Mouse (Mus musculus) brain, adult 2 months (tissue): ENCODE data around the gene St7.

Experiments used
- DNase-seq: peaks from one replicate; pipeline ENCODE4 v3.0.0; 2011; ENCODE audit warnings: low read depth, low spot score

The St7 gene

DNA sequence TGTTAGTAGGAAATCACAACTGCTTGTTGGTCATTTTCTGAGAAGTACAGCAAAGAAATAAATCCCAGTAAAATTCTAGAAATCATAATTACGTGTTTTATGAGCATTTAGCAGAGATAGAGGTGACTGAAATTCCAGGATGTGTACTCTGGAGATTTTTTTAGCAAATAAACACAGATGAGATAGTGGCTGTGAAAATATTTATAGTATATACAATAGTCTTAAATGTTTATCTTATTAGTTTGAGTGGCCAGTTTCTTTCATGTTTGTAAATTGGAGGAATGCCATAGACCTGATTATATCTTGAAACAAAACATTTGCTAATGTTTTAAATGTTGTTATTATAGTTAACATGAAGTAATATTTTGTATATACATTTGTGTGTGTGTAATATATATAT lies 205.8 kb downstream of the St7 start:
- DNase-seq, result no peak

DNA sequence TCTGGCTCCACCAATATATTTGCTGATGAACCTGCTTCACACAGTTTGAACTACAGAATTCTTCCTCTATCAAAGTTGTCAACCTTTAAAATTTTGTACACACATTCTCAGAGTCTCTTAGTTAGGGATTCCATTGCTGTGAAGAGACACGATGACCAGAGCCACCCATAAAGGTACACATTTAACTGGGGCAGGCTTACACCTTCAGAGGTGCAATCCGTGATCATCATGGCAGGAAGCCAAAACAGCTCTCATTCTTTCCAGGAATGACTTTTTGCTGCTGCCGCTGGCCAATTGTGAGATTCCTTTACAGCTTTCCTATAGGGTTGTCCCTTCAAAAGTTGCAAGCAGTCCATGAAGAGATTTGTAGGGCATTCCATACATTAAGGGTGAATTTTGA lies 210.6 kb downstream of the St7 start:
- peak; percentile 41 for DNase-seq

DNA sequence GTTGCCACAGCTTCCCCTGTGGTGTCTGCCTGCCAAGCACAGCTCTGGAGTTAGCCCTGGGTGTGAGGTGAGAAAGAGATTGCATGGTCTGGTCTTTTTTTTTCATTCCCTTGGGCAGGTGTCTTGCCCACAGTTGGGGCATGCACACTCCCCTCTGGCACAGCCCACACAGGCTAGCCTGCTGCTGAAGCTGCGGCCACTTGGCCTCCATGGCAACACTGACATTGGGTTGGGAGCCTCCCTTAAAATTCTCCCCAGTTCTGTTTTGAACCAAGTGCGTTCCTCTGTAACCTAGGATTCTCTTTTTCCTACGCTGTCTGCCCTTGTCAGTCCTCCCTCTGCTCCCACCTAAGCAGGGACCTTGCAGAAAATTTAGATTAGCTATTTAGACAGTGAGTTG lies 213.0 kb downstream of the St7 start:
- DNase-seq, result no peak

- DNase-seq, result no peak
Measured at GRCm38 (mm10) chr6:17906289-17906688, 213.6 kb downstream of the St7 start.

- DNase-seq, result no peak
Measured at GRCm38 (mm10) chr6:17912312-17912711, 219.6 kb downstream of the St7 start.

- DNase-seq, result no peak
Measured at GRCm38 (mm10) chr6:17912825-17913224, 220.1 kb downstream of the St7 start.

DNA sequence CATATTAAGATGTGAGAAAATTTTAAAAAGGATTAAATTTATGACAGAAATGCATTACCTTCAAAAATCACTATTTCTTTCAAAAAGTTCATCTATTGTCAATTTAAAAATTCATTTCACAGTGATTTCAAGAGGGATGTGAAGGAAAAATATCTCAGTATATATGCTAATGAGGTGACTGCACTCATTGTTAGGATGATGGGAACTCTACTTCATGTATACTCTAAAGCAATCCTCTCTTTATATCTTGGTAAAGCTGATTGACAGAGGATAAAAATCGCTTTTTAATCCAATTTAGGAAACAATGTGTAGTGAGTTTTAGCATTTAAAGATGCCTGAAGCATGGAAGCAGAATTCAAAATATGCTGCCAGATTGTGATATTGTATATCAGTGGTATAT lies 220.6 kb downstream of the St7 start:
- no peak for DNase-seq

DNA sequence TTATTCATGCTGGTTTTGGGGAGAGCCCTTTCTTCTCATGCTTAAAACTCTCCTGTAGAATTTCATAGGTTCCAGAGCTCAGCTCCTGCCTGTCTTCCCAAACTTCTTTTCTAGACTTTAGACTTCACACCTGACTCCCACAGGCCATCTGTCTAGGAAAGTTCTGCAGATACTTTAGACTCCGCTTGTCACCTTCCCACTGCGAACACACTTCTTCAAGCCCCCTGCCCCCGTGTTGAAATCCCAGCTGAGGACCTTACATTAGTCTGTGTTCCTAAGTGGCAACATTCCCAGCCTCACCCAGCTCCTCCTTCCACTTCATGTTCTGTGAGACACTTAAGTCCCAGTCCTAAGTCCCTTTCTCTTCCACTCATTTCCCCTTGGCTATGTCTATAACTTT lies 221.6 kb downstream of the St7 start:
- DNase-seq, result peak; percentile 89

DNA sequence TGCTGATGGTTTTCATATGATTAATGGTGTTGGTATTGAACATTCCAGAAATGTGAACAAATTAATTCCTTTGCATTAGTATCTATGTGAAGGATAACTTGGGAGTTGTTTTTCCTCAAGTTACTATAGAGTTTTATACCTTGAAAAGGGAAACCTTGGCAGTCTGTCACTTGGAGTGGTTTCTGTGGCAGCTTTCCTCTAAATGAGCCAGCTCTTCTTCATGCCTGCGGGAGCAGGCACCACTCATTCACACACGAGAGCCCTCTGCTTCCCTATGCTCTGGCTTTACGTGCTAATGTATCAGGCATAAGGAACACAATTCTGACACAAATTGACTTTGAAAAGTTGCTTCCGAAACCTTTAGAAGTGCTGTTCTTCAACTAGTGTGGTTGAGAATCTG lies 224.5 kb downstream of the St7 start:
- DNase-seq, result peak; percentile 48

GRCm38 (mm10) chr6:17922180-17922579 lies 229.4 kb downstream of the St7 start:
- no peak for DNase-seq

- no peak for DNase-seq
Measured at GRCm38 (mm10) chr6:17922967-17923366, 230.2 kb downstream of the St7 start.

DNA sequence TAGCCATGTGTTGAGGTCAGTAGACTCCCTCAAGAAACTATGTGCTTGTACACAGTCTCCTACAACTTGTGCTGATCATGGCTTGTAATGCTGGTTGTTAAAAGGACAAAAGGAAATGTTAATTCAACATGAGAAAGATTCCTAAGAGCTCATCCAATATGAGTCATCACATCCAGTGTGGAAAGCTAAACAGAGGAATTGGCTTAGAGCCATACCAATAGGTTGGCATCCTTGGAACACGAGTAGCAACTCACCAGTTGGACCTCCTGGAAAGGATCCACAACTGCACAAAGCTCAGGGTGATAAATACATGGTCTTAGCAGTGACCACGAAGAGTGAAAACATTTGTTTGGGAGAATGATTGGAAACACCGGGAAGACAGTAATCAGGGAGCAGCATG lies 230.6 kb downstream of the St7 start:
- DNase-seq, result peak; percentile 81

GRCm38 (mm10) chr6:17923894-17924505 lies 231.3 kb downstream of the St7 start:
- peak; percentile 53 for DNase-seq

DNA sequence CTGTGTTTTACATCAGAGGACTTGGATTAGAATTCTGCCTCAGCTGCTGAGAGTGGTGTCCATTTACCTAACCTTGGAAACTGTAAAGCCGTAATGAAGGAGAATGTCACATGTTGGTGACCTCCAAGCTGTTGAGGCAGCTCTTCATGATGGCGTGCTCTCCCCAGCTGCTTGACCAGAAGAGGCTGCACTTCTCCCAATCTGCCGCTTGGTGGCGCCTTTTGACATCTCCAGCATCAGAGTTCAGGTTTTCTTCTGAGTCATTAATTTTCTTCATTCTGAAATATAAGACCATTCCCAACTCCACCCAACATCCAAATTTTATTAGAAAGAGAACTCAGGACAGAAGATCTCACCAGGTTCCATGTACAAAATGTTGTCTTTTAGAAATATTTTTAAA lies 232.5 kb downstream of the St7 start:
- no peak for DNase-seq

DNA sequence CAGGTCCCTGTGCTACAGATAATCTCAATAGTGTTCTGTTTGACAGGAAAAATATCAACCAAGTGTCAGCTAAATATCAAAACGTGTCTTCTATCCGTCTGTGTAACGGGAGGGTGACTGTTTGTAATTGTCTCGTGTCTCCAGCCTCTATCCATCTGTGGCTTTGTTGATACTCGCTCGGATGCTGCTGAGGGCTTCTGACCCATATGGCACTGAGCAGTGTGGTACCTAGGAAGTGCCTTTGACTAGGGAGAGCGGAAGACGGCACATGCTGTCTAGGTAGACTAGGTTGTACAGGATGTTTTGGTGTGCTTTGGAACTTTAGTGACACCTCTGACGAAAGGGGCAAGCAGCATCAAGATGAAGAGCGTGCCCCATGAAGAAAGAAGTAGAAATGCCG lies 235.0 kb downstream of the St7 start:
- peak; percentile 49 for DNase-seq

DNA sequence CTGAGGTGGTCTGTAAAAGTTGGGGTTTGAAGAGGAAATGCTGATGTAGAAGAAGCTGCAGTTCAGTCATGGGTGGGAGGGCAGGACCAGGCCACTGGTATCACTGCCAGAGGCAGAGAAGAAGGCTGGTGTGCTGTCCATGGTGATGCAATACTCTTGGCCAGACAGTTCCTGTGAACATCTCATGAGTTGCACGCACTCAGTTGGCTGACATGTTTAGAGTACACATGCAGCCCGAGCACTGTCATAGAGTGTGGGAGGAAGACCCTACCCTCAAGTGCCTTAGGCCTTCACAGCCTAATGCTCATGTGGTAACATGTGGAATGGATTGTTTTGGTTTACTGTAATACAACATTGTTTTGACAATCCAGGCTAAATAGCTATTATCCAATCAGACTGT lies 238.5 kb downstream of the St7 start:
- DNase-seq, result no peak

GRCm38 (mm10) chr6:17931835-17932234 lies 239.1 kb downstream of the St7 start:
- no peak for DNase-seq

GRCm38 (mm10) chr6:17932806-17933205 lies 240.1 kb downstream of the St7 start:
- DNase-seq, result no peak

GRCm38 (mm10) chr6:17938631-17939346 lies 246.1 kb downstream of the St7 start:
- peak; percentile 76 for DNase-seq

DNA sequence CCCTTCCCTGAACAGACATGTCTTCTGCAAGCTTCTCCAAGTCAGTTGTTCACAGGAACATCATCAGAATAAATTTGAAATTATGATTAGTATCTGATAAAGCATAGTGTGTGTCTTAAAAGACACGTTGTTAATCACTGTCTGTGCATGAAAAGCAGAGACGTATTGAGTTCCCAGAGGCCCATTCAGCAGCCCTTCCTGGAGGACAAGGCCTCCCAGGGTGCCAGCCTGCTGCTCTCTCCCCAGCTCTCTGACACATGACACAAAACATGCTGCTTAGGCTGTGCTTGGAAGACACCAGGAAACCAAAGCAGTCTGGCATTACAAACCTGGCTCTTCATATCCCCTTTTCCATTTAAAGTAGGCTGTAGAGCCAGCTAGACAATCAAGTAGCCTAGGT lies 249.2 kb downstream of the St7 start:
- no peak for DNase-seq

- DNase-seq, result no peak
Measured at GRCm38 (mm10) chr6:17942344-17942743, 249.6 kb downstream of the St7 start.

DNA sequence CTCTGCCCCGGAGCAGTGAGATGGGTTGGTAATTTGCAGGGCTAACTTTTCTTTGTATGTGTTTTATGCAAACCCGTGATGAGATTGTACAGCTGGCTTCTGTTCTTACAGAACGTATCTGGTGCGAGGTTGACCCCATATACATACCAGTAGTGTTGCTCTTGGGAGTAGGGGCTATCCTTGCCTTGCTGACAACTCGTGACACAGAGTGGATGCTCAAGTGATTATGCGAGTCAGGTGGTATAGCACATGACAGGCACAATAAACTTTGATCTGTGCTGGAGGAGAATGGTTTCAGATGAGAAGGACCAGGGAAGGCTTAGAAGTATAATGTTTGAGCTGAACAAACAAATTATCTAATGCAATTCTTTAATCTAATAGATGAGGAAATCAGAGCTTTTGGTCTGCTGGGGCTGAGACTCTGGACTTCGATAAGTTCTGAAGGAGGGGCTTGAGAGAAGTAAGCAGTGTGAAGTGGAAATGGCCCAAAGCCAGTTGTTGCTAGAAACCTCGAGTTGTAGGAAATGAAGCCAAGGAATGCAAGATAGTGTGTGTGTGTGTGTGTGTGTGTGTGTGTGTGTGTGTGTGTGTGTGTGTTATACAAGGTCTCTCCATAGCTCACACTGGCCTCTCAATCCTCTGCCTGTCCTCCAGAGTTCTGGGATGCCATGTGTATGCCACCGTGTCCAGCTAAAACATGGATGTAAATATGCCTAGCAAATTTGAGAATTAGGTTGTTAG lies 251.3 kb downstream of the St7 start:
- DNase-seq, result no peak

GRCm38 (mm10) chr6:17946456-17946855 lies 253.7 kb downstream of the St7 start:
- DNase-seq, result no peak
